Mouse (Mus musculus) heart, adult 11 months (tissue): ENCODE data around the gene Gm20388.

ENCODE experiments used
- DNase-seq: peaks from one replicate; pipeline ENCODE4 v3.0.0; 2022

Gm20388 gene

GRCm38 (mm10) chr8:120486477-120487376, 576.1 kb downstream of the Gm20388 start:
- DNase-seq: peak; percentile 99

GRCm38 (mm10) chr8:120487377-120487728, 576.7 kb downstream of the Gm20388 start:
- DNase-seq: peak; percentile 98

- peak; percentile 98 for DNase-seq
Observed at GRCm38 (mm10) chr8:120487729-120488510, 577.3 kb downstream of the Gm20388 start.

DNA sequence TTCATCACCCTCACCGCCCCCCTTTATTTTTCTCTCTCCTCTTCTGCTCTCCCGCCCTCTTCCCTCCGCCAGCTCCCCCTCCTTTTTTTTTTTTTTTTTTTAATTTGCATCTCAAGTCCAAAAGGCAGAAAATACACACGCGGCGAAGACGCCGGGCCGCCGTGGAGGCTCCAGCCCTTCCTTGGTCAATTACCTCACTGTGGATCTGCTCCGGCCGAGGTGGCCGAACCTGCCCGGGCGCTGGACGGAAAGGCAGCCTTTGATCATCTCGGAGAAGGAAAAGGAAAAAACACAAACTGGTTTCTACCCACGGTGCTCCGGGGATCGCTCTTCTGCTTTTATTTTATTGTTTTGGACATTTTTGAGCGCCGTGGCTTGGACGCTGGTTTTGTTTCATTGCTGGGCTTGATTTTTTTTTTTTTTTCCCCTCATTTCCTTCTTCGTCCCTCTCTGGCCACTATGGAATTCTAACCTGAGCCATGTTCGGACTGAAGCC, 578.0 kb downstream of the Gm20388 start:
- DNase-seq: no peak

- DNase-seq: peak; percentile 99
Observed at GRCm38 (mm10) chr8:120489142-120489754, 578.6 kb downstream of the Gm20388 start.

DNA sequence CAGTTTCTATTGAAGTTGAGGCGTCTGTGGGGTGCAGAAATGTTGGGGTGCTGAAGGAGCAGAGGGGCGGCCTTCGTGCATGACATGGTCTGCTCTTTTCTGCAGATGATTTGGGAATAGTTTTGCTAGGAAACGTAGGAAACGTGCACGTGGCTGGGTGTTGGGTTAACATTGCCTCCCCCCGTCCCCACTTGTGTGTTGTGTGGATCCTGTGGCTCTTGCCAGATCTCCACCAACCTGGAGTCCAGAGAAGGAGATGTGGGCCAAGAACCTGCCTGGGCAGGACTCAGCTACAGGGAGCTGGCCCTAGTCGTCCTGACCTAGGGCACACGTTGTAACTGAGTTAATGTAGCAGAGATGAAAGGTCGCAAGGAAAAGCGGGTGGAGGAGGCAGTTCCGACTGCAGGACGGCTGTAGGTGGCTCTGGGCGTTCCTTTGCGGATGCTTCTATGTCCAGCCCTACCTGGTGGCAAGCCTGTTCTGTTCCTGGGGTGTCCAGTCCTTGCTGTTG, 579.2 kb downstream of the Gm20388 start:
- DNase-seq: peak; percentile 95

DNA sequence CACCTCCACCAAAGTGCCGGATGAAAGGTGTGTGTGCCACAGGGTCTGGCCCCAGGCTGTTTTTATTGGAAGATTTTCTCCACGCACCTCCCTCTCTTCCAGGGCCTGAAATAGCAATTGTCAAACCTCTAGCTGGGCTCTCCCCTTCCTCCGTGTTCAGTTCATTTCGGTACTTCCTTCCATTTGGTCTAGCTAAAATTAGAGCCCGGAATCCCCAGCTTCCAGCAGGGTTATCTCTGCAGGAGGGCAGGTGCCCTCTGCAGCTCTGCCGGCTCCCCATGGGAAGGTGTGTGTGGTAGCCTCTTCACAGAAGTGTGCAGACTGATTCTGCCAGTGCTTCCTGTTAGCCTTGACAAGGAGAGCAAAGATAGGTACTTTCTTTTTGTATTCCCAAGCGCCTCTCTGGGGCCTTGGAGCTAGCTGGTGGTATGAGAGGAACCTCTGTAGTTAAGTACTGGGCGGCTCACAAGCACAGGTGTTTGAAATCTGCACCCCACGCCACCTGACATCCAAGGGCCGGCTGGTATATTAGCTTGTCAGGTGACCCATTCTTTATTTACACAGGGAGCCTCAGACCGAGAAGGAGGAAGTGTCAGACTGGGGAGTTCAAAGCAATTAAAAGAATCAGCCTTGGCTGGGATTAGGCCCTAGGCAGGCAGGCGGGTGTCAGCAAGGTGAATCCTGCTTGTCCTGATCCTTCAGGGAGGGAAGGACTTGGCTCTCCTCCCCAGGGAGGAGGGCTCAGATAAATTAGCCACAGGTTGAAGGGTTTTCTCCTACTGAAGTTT, 579.9 kb downstream of the Gm20388 start:
- DNase-seq: no peak

DNA sequence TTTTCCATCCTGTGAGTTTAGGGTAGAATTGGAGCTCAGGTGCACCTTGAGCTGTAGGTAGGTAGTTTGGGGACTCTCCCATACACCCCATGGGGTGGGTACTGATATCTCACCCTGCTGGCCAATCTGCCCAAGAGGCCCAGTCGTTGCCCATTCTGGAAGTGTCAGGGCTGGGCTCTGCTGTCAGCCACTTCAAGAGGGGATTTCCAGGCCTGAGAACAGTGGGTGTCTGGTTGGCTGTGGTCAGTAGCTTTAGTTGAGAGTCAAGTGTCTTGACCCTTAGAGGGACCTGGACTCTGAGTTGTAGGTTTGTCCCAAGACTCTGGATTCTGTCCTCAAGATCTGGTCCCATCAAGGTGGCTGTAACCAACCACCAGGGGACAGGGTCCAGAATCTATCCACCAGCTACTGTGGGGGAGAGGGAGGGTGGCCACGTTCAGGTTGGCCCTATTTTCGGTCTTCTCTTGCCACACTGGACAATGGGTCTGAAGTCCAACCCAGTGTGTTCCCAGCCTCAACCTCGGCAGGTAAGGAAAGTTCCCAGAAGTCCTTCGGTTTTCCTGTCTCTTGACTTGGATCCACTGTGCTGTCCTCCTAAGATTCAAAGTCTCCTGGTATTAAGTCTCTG, 580.6 kb downstream of the Gm20388 start:
- DNase-seq: no peak

DNA sequence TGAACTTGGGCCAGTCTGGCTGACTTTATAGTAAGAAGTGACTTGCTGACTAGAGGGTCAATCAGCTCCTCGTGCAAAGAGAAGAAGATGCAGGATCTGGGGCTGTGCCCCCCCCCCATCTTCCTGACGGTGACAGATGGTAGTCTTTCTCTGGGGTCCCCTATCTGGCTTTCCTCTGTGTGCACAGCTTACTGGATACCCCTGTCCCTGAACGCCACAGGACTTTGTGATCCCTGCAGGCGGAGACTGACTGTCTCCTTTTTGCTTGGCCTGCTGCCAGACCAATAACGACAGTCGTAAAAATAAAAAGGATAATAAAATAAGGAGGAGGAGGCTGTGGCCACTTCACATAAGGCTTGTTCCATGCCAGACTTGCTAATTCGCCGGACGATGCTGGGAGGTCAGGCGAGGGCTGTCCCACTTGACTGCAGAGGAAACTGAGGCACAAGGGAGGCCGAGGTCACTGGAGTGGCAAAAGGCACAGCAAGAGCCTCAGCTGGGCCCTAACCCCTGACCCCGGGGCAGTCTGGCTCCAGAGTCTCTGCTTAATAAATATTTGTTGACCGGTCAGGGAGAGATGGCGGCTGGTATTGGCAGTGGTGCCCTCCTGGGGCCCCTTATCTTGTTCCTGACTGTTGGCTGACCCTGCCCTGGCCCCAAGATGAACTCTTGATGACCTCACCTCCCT, 581.7 kb downstream of the Gm20388 start:
- no peak for DNase-seq

DNA sequence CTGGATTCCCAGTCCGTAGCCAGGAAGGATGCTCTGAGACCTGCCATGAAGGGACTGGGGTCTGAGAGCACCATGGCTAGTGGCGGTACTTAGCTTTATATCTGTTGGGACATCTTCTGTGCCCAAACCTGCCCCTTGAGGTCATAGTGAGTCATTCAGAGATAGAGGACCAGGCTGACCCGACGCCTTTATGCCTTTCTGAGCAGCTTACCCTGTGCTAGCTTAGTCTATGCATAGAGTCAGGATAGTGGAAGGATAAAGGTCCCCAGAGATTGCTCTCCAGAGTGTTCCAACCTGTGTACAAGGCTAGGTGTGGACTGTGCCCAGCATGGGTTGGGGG, 582.2 kb downstream of the Gm20388 start:
- no peak for DNase-seq

DNA sequence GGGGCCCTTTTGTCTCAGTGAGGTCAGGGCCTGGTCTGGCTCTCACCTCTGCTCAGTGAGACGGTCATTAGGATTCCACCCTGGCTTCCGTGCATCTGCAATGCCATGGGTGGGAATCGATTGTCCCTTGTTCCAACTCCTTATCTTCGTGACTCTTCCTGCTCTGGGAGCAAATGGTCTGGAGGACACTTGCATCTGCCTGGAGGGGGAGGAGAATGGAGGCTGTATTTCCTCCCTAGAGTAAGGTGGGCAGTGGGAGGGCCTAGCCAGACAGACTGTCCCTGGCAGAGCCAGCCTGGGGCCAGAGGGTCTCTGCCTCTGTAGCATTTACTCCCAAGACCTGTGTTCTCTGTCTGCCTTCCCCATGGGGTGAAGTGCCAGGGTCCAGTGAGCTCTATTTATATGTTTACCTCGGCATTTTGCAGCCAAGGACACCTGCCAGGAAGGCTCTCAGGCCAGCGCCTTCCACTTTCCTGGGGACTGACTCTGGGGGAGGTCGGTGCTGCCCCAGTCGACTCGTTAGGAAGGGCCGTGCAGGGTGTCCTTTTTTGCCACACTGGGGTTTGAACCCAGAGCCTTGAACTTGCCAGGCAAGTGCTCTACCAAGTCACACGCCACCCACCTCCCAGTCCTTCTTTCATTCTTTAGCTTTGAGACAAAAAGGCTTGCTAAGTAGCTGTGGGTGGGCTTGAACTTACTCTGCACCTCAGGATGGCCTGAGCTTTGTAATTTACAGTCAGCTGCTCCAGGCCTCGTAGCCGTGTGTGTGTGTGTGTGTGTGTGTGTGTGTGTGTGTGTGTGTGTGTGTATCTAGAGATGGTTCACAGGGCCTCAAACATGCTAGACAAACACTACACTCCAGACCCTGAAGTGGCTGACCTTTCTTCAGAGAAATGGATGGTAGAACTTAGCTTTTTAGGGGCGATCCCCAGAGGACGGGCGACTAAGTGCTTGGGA, 583.1 kb downstream of the Gm20388 start:
- no peak for DNase-seq

- peak; percentile 99 for DNase-seq
Observed at GRCm38 (mm10) chr8:120494903-120495302, 584.3 kb downstream of the Gm20388 start.

DNA sequence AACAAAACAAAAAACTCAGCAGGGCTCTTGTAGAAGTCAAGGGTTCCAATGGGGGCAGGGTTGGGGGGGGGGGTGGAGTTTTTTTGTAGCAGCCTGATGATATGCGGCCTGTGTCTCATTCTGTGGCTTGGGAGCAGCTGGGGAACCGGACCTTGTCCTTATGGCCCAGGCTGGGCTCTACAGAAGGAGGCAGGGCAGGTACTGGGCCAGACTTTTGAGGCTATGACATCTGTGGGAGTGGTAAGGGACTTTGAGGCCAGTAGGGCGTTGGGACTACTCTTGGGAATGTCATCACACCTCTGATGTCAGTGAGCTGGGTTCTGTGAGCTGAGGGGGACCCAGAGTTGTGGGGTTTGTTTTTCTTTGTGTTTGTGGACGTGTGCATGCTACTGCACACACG, 584.8 kb downstream of the Gm20388 start:
- DNase-seq: no peak

- no peak for DNase-seq
Observed at GRCm38 (mm10) chr8:120496478-120496877, 585.8 kb downstream of the Gm20388 start.

- DNase-seq: no peak
Observed at GRCm38 (mm10) chr8:120497503-120497946, 586.9 kb downstream of the Gm20388 start.

DNA sequence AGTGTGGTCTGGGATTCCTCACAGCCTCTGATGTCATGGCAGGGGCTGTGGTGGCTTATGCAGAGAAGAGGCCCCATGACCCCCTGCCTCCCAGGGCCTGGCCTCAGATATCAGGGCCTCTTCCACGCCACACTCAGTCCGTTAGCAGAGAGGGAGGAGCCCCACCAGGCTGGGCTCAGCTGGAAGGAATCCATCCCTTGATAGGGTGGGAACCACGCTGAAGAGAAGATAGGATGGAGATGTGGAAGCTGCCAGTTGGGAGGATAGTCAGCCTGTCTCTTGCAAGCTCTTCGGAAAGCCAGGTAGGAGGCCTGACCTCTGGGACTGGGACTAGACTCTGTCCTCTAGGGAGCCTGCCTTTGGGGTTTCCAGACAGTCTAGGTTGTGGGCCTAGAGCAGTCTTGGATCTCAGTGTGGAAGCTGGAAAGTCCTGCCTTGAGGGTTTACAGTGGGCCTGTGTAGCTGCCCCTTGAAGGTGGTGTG, 587.7 kb downstream of the Gm20388 start:
- no peak for DNase-seq

- peak; percentile 97 for DNase-seq
Observed at GRCm38 (mm10) chr8:120498926-120499605, 588.4 kb downstream of the Gm20388 start.

DNA sequence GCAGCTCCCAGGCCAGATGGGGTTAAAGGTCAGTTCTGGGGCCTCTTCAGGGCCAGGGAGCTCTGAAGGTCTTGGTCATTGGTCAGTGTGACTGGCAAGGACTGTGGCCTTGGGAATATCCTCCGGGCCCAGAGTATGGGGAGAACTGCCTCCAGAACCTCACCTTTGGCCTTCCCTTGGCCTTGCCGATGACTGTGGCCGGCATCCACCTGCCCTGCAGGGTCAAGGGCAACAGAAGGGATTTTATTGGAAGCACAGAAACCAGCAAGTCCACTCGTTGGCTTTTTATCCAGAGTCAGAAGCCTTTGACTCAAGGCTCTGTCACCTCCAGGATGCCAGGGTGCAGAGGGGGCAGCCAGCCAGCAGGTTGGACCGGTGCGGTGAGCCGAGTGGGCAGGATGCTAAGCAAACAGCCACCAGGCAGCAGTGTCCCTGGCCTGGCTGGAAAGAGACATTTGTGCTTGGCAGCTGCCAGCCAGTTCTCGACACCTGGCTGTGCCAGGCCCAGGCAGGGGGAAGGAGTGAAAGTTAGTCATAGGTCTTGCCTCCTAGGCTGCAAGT, 590.1 kb downstream of the Gm20388 start:
- DNase-seq: peak; percentile 92

- no peak for DNase-seq
Observed at GRCm38 (mm10) chr8:120501426-120501825, 590.8 kb downstream of the Gm20388 start.
